Mouse (Mus musculus) brain, embryonic 14.5 days (tissue): Measurements from ENCODE around the gene Abcd4. TPM values are rescaled to one million over a fixed set of nuclear protein-coding genes. Genes with fewer than 3 reads are reported as not detected.
A peak's percentile ranks its signal among the peaks of the same experiment; 100 is the strongest.

ENCODE experiments used
- DNase-seq: peaks from one replicate; pipeline ENCODE4 v3.0.0-alpha.2; 2011; ENCODE audit warnings: low read depth
- CTCF ChIP-seq: fragments of 200-500 bp; IDR thresholded peaks from 2 replicates; pipeline ENCODE4 v1.5.1; 2012; ENCODE audit warnings: inconsistent platforms, mild to moderate bottlenecking, moderate library complexity, borderline replicate concordance; ENCODE audit not compliant: insufficient read depth, insufficient read length; ENCODE audit errors: extremely low read depth
- POLR2A ChIP-seq: fragments of 200-500 bp; IDR thresholded peaks from 2 replicates; pipeline ENCODE4 v1.6.1; 2012; ENCODE audit warnings: mild to moderate bottlenecking, inconsistent platforms, borderline replicate concordance; ENCODE audit not compliant: poor library complexity, insufficient read depth, insufficient read length, severe bottlenecking; ENCODE audit errors: extremely low read depth
- polyA plus RNA-seq: library from polyadenylated mRNA; depleted of rRNA; stranded (reverse); fragments of >200 nt; gene quantifications from 2 replicates; pipeline ENCODE4 v1.2.3, GENCODE M21; 2012; rRNA removed

The Abcd4 gene
- 25.1 and 34.0 TPM in 2 replicates for polyA plus RNA-seq

DNA sequence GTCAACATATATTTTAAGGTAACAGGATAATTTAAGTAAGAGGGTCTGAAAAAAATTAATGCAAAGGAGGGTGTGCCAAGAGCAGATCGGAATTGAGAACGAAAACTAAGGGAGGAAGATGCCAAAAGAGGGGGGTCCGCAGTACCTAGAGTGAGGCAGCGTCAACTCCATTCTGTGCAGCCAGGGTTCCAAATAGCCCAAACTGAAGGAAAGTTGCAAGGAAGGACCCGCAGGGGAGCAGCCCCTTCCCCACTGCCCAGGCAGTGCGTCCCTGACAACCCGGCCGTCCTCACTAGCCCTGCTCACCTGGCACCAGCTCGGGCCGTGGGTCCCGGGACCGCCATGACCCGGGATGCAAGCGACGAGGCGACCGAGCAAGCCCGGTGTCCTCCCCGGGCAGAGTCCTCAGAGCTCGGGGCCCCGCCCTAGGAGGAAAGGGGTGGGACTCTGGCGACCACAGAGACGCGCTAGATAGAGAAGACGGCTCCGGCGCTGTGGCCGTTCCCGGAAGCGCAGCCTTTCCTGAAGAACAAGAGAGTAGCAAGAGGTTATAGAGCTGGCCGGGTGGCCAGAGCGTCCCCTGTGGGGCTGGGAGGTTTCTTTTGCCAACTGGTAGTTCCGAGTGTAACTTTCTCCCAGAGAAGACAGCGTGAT lies at the start of gene Abcd4:
Gene Abcd4 (minus strand): TSS at position 437 of the 654 bp plus-strand sequence.
- DNase-seq, result peak; percentile 97
- peak; percentile 61 for TF ChIP-seq CTCF
- peak; percentile 73; the same call in 1 of the 2 replicates for TF ChIP-seq POLR2A

DNA sequence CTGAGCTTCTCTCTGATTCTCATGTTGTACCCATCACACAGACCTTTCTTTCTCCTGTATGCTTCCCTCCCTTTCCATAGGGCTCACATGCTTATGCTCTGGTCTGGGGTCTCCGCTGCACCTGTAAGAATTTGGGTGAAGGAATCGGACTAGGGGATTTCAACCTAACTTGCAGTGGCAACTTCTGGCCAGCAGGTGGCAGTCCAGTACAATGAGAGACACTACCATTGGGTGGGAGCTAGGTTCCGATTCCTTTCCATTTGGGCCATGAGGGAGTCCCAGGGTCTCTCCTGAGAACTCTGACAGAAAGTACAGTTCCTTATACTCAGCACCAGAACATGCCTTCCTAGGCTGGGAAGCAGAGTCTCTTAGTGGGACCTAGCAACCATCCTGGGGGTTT lies 36.7 kb upstream of the Abcd4 start:
- TF ChIP-seq CTCF (peak; percentile 93), POLR2A (no peak)
- DNase-seq, result peak; percentile 57

DNA sequence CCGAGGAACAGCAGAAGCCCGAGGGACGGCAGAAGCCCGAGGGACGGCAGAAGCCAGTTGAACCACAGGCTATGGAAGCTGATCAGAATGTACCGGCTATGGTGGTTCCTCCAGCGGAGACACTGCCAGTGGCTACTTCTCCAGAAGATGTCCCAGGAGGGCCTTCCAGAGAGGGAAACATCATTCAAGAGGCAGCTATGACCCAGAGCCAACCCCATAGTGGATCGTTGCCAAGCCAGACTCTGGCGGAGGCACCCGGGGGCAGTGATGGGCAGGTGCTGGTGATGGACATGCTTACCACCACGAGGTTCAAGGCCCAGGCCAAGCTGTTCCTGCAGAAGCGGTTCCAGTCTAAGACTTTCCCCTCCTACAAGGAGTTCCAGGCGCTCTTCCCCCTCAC lies 33.0 kb upstream of the Abcd4 start:
- no peak for DNase-seq
- no peak for TF ChIP-seq CTCF
- no peak for TF ChIP-seq POLR2A

DNA sequence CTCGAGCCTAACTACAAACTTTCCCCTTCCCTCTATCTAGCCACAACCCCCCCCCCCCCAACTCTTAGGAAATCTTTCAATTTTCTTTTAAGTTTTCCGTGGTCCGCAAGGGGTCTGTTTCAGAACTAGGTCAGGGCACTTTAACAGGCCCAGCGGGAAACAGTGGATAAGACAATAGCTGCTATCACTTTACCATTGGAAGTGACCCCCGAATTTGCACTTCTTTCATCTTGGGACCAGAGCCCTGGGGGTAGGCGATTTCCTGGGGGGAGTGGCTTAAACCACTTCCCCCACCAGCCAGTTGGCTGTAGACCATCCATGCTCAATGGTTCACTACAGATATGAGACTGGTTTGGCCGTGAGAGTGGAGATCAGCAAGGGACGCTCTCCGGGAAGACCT lies 23.4 kb upstream of the Abcd4 start, which contains the start of gene Vrtn:
Gene Vrtn (plus strand): TSS at position 366 of the 400 bp plus-strand sequence.
- no peak for DNase-seq
- TF ChIP-seq CTCF (no peak), POLR2A (no peak)

DNA sequence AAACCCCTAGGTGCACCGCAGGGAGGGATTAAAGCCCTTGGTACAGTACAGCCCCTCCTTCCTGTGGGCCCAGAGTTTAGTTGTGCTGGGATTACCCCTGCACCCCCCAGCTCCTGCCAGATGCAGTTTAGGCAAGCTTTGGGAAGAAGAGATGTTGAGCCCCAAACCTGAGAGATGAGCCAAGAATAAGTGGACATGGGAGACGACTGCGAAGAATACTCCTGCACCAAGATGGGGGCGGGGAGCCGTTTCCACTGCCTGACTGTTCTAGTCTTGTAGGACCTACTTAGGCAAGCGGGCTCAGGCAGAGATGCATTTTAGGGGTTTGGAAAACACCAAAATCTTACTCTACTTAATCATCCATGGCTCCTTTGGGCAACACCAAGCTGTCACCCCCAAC lies 23.0 kb upstream of the Abcd4 start:
- no peak for TF ChIP-seq POLR2A
- TF ChIP-seq CTCF, result no peak
- DNase-seq, result no peak

DNA sequence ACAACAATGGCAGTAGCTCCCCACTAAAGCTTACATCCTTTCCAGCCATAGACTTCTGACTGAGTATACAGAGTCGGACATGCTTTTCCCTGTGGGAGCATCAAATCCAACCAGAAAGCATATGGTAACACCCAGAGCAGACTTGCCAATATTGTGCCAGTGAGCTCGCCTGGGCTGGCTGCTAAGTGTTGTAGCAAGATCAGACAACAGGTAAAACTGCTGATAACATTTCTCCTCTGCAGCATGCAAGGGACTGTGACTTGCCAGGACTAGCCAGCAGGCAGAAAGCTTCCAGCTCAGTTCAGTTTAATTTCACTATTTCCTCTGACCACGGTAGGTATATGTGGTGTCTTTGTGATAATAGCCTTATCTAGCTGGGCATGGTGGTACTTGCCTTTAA lies 14.7 kb upstream of the Abcd4 start:
- TF ChIP-seq CTCF (no peak), POLR2A (no peak)
- no peak for DNase-seq

DNA sequence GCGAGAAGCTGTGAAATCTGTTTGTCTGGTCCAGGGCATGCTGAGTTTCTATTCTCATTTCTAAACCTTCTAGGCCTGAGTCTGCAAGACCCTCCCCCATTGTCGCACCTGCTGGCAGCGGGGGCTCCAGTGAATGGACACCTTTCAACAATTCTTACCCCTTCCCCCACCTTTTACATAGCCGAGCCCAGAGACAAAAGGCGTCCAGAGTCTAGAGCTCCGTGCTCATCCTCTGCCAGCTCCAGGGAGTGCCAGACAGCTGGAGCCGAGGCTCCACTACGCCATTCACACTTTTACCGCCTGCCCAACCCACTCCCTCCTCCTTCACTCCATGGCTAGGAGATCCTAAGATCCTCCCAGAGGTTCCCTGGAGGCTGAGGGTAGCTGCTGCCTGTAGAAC lies 7.9 kb upstream of the Abcd4 start:
- no peak for TF ChIP-seq POLR2A
- TF ChIP-seq CTCF, result no peak
- DNase-seq, result peak; percentile 76

DNA sequence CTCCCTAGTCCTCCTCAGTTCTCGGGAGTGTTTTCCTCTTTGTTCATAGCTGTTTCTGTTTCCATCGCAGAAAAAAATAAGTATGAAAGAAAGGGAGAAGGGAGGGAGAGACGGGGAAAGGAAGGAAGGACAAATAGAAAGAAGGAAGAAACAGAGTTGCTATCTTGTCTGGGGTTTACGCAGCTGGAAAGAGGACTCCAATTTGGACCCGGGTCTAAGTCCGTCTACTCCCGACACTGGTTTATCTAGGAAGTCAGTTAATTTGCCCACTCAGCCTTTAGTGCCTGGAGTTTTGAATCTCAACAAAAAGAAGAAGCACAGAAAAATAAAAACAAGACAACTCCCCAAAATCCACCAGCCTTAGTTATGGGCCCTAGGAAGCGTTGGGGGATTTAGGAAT lies 7.4 kb upstream of the Abcd4 start:
- DNase-seq, result no peak
- TF ChIP-seq POLR2A (no peak), CTCF (no peak)

DNA sequence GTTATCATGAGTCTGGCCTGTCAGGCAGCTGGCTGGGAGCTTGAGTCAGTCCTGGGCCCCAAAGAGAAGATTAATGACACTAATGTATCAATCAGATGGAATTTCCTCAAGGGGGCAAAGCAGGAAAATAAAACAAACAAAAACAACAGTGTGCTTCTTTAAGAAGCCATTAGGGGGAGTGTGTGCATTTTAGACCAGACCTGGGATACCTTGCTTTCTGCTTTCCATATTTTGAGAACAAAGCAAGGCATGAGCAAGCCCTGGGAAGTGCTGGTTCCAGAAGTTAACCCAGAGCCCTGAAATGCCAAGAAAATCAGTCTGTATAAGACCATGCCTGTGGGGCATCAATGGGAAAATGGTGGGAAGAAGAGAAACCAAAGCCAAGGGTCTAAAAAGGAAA lies 3.8 kb upstream of the Abcd4 start:
- TF ChIP-seq CTCF (peak; percentile 14; the same call in 1 of the 2 replicates), POLR2A (no peak)
- peak; percentile 63 for DNase-seq

DNA sequence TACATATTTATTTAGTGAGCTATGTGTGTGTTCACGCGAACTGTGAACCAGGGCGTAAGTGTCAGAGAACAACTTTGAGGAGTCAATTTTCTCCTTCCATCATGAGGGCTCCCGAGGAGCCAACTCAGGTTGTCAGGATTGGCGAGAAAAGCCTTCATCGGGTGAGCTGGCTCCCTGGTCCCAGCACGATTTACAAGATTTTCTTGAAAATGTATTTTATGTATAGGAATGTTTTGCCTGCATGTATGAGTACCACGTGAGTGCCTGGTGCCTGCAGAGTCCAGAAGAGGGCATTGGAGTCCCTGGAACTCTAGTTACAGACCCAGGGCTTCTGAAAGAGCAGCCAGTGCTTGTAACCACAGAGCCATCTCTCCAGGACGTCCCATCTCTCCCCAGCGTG lies 450 bp upstream of the Abcd4 start:
- peak; percentile 53 for DNase-seq
- TF ChIP-seq CTCF, result peak; percentile 18; the same call in 1 of the 2 replicates
- TF ChIP-seq POLR2A, result no peak

DNA sequence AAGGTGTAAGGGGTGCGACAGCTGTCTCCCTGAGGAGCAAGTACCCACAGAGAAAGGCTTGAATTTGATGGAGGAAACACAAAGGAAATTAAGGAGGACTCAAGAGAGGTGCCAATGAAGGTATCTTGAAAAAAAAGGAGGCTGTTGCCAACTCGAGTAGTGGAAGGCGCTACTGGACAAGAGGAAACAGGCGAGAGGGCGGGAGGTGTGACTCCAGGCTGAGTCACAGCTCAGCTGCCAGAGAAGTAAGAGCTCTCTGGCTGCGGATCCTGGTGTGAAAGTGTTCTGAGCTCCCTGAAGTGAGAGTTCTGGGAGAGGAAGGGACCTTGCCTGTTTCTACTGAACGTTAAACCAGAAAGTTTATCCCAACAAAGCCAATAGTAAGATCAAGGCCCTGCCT lies 2.7 kb downstream of the Abcd4 start:
- peak; percentile 24 for DNase-seq
- no peak for TF ChIP-seq CTCF
- no peak for TF ChIP-seq POLR2A

DNA sequence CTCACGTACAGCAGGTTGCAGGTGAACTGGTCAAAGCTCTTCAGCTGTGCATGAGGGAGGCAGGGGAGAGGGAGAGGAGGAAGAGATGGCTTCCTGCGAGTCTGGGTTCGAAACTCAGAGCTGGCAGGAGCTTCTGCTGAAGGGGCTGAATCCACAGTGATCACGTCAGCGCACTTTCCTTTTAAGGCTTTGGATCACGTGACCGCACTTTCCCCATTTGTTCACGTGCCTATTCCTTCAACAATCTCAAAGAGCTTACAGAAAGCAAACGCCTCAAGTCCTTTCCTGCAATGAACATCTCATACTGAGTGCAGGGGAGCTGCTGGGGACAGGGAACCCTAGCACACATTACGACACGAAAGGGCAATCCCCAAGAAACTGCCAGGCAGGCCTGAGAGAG lies 3.2 kb downstream of the Abcd4 start:
- DNase-seq, result no peak
- no peak for TF ChIP-seq POLR2A
- no peak for TF ChIP-seq CTCF

DNA sequence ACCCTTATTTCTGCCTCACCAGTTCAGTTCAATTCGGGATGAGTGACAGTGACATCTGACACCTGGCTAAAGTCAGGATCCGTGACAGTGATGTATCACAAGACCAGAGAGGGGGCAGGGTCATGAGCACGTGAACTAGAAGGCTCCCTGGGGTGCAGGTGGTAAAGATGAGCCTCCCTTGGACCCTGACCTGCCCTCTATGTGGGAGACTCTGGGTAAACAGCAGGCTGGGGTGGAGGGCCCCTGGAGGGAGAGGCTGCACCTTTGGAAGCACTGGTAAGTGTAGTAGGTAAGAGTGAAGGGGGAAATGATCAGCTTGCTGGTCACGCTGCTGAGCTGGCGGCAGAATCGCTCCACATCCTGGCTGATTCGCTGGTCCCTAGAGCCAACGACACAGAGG lies 4.7 kb downstream of the Abcd4 start:
- DNase-seq, result no peak
- TF ChIP-seq CTCF (no peak), POLR2A (no peak)

DNA sequence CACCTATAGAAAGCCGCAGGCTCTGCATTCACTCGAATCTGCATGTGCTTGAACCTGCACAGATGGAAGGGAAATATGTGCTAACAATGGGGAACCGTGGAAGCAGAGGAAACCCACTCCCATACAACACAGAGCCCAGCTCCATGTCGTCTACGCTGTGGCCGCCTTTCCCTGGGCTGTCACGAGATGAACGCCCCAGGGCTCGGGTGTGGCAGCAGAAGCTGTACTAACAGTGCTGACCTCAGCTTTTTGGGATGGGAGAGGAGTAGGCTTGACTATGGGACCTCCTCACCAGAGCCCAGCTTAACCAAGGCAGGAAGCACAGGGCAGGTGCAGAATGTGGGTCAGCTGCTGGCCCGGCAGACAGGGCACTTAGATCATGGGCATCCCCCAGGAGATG lies 5.5 kb downstream of the Abcd4 start:
- TF ChIP-seq POLR2A (no peak), CTCF (no peak)
- no peak for DNase-seq

DNA sequence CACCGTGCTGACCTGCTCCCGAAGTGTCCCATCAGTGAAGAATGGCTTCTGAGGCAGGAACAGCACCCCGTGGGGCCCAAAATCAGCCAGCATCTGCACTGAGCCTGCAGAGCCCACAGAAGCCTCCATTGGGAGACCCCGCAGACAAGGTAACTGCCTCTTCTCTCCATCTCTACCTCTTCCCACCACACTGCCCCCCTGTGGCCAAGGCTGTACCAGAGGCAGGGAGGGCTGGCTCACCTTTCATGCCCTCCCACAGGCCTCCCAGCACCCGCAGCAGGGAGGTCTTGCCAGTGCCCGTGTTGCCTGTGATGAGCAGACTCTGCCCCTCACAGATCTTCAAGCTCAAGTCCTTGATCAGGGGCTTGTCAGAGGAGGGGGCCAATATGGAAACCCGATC lies 11.4 kb downstream of the Abcd4 start:
- no peak for DNase-seq
- TF ChIP-seq CTCF, result peak; percentile 32; the same call in 1 of the 2 replicates
- TF ChIP-seq POLR2A, result no peak

DNA sequence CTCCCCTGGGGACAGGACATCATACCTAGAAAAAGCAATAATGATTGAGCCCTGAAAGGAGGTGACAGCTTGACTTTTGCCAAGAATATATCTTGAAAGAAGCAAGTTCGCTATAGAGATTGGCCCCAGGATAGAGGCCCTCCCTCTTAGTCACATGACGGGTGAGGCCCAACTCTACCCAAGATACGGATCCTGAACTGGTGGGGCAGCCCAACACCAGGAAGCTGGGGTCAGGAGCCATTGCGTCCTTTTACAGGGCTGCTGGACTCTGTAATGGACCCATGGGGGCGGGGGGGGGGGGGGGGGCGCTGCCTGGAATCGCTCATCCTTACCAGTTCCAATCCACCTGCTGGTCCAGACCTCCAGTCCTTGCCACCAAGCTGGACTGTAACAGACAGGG lies 13.2 kb downstream of the Abcd4 start:
- no peak for DNase-seq
- TF ChIP-seq POLR2A (no peak), CTCF (no peak)
